Mouse (Mus musculus) layer of hippocampus, postnatal 14 days (tissue): ENCODE data around the gene Hgfac. TPM values are rescaled to one million over a fixed set of nuclear protein-coding genes. Genes with fewer than 3 reads are reported as not detected.

ENCODE experiments used
- DNase-seq, 2 experiments: peaks; one replicate each; pipeline ENCODE4 v3.0.0; 2021 to 2022; ENCODE audit warnings: low spot score in 2 of 2, mixed read lengths in 1 of 2
- microRNA-seq, 2 experiments: library from miRNA; unstranded; fragments of <30 nt; microRNA quantifications; one replicate each; pipeline ENCODE4 v1.2.0; 2021
- total RNA-seq, 2 experiments: library from RNA; stranded (reverse); gene quantifications; 2 replicates each; pipeline ENCODE4 v1.2.3; 2021

Hgfac gene
- total RNA-seq, 2 experiments from 2014 or later: 0.81 to 1.5 TPM

- DNase-seq: no peak
These were observed 50.3 kb downstream of the Hgfac start for GRCm38 (mm10) chr5:35091636-35092035.

Small RNAs within 50 kb of the gene (microRNA-seq; reads per million reads assigned to microRNA genes)
- 13.9 to 21.0 reads per million in 2 experiments for gene Mir3097

Other genes with a start within 250 kb of the Hgfac start
- gene Msantd1, start 133.5 kb upstream of the Hgfac start, total RNA-seq: 1 to 10 TPM; 8.5 to 9.4 TPM
- 10 to 100 TPM; 44.3 to 50.3 TPM for gene Rgs12, start 92.1 kb upstream of the Hgfac start, total RNA-seq
- 10 to 100 TPM; 20.1 to 25.0 TPM for gene Dok7, start 15.3 kb downstream of the Hgfac start, total RNA-seq
- gene Lrpap1, start 64.3 kb downstream of the Hgfac start, total RNA-seq: 100 to 1,000 TPM; 129 to 130 TPM
- gene Adra2c, start 236.8 kb downstream of the Hgfac start, total RNA-seq: 10 to 100 TPM; 17.3 to 18.8 TPM